Mouse (Mus musculus) thymus, postnatal 36 days (tissue): Measurements from ENCODE around the gene Zfp36l2.
"Not testable (repeated sequence)": the region's sequence is repeated elsewhere in the genome, so short reads cannot be mapped to it uniquely, and the experiment has no call there.

ENCODE experiments used
- DNase-seq, 2 experiments: peaks; one replicate each; pipeline ENCODE4 v3.0.0; 2022; ENCODE audit warnings: mixed read lengths in 2 of 2

The Zfp36l2 gene

GRCm38 (mm10) chr17:84187727-84188373, at the start of gene Zfp36l2:
Zfp36l2 (minus strand) TSS chr17:84187947.
- peak; percentile 96 for DNase-seq

GRCm38 (mm10) chr17:84236781-84237557, 49.2 kb upstream of the Zfp36l2 start:
- DNase-seq = no peak

- no peak for DNase-seq
These were observed 47.7 kb upstream of the Zfp36l2 start for GRCm38 (mm10) chr17:84235399-84235928.

DNA sequence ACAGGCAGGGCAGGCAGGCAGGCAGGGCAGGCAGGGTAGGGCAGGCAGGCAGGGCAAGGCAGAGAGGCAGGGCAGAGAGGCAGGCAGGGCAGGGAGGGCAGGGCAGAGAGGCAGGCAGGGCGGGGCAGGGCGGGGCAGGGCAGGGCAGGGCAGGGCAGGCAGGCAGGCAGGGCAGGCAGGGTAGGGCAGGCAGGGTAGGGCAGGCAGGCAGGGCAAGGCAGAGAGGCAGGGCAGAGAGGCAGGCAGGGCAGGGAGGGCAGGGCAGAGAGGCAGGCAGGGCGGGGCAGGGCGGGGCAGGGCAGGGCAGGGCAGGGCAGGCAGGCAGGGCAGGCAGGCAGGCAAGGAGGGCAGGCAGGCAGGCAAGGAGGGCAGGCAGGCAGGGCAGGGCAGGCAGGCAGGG, 47.0 kb upstream of the Zfp36l2 start:
- not testable (repeated sequence) for DNase-seq

GRCm38 (mm10) chr17:84233758-84234157, 46.0 kb upstream of the Zfp36l2 start:
- DNase-seq = no peak

DNA sequence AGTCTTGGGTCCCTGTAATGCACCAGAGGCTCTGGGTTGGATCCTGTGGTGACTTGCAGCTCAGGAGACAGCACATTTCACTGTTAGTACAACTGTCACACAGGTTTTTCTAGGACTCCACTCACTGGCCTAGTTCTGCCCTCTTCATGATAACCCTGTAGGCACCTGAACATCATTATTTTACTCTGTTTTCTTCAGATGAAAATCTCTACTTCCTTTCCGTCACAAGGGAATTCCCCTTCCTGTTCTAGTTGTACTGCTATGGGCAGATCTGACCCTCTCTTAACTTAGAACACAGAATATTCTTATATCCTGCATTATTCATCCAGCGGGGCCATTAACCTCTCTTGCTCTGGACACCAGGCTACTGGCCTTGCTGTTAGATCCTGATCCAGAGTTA, 43.6 kb upstream of the Zfp36l2 start:
- DNase-seq = no peak

GRCm38 (mm10) chr17:84228223-84228622, 40.5 kb upstream of the Zfp36l2 start:
- DNase-seq = no peak

GRCm38 (mm10) chr17:84226681-84227080, 38.9 kb upstream of the Zfp36l2 start:
- no peak for DNase-seq

- DNase-seq = no peak
These were observed 38.5 kb upstream of the Zfp36l2 start for GRCm38 (mm10) chr17:84226231-84226630.

DNA sequence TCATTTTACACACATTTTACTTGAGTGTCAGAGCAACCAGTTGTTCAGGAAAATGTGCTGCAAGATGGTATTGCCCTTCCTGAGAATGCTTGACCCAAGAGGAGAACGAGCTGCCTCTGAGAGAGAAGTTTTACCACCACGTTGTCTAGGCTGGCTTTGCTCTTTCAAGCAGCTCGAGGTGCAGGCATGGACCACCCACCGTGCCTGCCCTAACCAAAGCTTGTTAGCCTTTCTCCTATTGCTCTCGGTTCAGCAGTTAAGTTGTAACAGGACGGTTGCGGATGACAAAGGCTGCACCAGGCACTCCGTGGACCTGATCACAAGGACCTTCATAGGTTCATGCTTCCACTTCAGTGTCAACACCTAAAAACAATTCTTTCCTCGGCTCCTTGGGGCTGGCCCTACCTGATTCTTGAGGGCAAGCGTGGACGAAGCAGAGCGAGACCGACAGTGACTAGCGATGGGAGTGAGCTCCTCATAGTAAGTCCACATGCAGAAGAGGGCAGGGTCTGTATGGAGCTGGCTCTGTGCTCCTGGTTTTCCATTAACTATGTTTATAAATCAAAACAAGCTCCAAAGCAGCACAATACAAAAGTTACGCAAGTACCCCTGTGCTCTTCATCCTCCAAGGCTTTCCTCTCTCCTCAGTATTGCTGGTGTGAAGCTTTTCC, 36.6 kb upstream of the Zfp36l2 start:
- no peak for DNase-seq

DNA sequence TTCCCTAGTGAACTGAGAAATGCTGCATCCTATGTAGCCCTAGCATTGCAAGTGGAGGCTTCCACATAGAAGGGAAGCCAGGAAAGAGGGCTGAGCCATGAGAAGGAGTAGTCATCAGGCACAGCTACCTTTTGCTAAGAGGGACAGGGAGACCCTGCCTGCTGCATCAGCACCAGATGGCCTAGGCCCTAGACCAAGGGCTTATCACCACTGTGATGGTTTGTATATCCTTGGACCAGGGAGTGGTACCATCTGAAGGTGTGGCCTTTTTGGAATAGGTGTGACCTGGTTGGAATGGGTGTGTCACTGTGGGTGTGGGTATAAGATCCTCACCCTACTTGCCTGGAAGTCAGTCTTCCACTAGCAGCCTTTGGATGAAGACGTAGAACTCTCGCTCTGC, 31.1 kb upstream of the Zfp36l2 start:
- DNase-seq = not testable (repeated sequence)

- DNase-seq = no peak
These were observed 29.9 kb upstream of the Zfp36l2 start for GRCm38 (mm10) chr17:84217696-84218095.

DNA sequence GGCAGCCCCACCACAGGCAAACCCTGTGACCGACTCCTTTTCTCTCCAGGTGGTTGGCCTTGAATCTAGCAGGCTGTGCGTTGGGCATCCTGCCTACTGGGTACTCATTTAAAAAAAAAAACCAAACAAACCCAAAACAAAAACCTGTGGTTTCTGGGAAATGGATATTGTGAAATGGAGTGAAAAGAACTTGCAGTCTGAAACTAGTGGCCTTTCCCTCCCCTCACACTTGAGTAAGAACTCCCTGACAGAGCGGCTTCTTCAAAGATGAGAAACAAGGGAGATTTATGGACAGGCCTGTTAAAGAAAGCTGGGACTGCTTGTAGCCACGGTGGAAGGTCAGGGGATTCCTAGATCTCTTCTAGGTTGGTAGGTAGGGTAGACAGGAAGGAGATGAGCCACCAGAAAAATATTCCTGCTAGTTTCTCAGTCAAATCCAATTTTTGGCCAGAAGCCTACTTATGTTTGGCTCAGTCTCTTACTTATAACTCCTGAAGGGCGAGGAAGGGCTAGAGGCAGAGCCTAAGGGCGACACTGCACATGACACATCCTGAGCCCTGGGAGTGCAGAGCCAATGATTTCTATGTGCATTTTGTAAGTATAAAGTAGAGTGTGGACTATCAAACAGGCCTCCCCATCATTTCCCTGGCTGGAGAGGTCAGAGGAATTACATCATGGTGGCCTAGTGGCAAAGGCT, 27.7 kb upstream of the Zfp36l2 start:
- no peak for DNase-seq

DNA sequence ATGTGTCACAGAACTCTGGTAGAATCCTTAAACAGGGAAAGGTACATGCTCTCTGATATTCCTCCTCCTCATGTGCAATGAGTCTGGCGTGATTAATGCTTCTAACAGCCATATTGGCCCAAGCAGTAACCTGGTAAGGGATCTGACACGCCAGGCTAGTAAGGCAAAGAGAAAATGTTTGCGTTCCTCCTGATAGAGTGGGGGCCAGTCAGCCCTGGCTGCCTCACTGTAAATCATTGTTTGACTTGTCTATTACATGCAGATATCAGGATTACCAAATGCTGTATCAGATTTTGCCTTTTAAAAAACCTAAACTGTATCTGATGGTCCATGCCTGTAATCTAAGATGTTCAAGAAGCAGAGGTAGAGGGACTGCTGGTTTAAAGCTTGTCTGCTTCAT, 25.7 kb upstream of the Zfp36l2 start:
- DNase-seq = no peak

- DNase-seq = no peak
These were observed 19.9 kb upstream of the Zfp36l2 start for GRCm38 (mm10) chr17:84207611-84208010.

- no peak for DNase-seq
These were observed 18.5 kb upstream of the Zfp36l2 start for GRCm38 (mm10) chr17:84206239-84206638.

- DNase-seq = no peak
These were observed 17.2 kb upstream of the Zfp36l2 start for GRCm38 (mm10) chr17:84204962-84205361.

DNA sequence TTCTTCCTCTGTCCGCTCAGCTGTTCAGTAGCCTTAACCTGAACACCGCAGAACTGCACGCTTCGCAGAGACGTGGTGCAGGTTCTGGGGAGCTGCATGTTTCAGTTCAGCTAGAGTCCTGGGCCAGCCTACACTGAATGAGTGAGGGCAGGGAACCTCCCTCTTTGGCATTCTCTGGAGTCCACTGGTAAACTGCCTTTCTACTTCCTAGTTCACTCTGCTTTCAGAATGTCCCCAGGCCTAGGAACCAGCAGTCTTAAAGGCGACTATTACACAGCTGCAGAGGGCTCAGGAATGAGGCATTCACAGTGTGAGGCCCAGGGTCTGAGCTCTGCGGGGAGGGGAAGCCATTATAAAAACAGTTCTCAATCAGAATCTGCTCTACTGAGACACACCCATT, 15.6 kb upstream of the Zfp36l2 start:
- DNase-seq = no peak

GRCm38 (mm10) chr17:84201183-84201582, 13.4 kb upstream of the Zfp36l2 start:
- no peak for DNase-seq

- no peak for DNase-seq
These were observed 10.2 kb upstream of the Zfp36l2 start for GRCm38 (mm10) chr17:84197912-84198344.

DNA sequence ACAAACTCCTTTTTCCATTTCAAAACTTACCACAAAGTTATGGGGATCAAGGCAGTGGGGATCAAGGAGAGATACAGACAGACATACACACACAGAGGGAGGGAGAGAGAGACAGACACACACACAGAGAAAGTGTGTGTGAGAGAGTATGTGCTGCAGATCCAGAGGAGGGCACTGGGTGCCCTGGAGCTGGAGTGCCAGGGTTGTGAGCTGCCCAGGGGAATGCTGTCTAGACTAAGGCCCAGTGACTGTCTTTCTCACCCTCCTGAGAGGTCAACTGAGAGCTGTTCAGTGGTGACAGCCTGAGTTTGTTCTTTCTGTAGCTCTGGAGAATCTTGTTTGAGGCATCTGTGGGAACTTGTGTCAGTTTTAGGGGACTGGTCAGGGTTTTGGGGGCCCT, 8.6 kb upstream of the Zfp36l2 start:
- DNase-seq = no peak

DNA sequence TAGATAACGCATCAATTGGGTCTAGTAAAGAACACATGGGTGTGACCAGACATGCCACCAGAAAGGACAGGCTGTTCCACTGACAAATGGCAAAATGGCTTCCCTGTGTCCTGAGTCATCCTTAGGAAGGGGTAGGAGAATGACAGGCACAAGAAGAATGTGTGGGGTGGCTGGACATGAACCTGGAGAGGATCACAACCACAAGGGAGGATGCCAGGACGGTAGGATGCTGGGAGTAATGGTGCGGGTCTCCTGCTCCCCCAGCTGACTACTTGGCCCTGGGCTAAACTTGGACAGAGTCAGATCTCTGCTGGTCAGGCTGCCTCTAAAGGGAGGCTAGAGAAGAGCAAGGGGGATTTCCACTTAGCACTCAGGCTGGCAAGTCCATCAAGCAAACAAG, 8.1 kb upstream of the Zfp36l2 start:
- no peak for DNase-seq

DNA sequence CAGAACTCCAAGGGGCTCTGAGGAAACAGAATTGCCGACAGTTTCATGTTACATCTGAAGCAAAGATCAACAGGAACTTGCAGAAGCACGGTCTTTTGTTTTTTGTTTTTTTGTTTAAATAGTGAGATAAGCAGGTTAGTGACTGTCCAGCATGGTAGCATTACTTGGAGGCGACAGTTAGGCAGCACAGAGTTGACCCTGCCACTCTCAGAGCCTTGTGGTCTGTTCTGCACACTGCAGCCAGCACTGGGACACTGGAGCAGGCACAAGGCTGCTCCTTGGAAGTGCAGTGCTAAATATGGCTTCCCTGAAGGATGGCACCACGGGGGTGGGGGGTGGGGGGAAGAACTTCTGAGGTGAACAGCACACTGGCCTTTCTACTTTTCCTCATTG, 7.3 kb upstream of the Zfp36l2 start:
- DNase-seq = no peak
